Mouse (Mus musculus) CH12.LX (cell line): Measurements from ENCODE around the gene Acsm3. TPM values are rescaled to one million over a fixed set of nuclear protein-coding genes. Genes with fewer than 3 reads are reported as not detected.

Experiments used
- DNase-seq: peaks from one replicate; pipeline ENCODE4 v3.0.0-alpha.2; 2013; ENCODE audit errors: extremely low read depth
- H3K27ac ChIP-seq: 2 replicates; pipeline ENCODE4 v1.5.1; 2012; ENCODE audit warnings: low read depth, mild to moderate bottlenecking, control low read depth, moderate library complexity; ENCODE audit not compliant: insufficient read depth
- H3K27me3 ChIP-seq: replicated peaks from 2 replicates; pipeline ENCODE3; 2012; ENCODE audit warnings: inconsistent platforms
- H3K36me3 ChIP-seq, 2 experiments: replicated peaks in 1 of 2; 2 replicates each; pipeline versions ENCODE3 to v1.6.1; 2012; ENCODE audit warnings: inconsistent platforms in 1 of 2, low read length in 1 of 2, mild to moderate bottlenecking in 1 of 2, mixed read lengths in 1 of 2, moderate library complexity in 1 of 2; ENCODE audit not compliant: control insufficient read depth in 1 of 2, insufficient read depth in 1 of 2
- H3K4me1 ChIP-seq, 2 experiments: 2 replicates each; pipeline ENCODE4 v1.6.1; 2012; ENCODE audit warnings: inconsistent platforms in 1 of 2, moderate library complexity in 1 of 2; ENCODE audit not compliant: insufficient read depth in 2 of 2, control insufficient read depth in 1 of 2
- H3K4me2 ChIP-seq: 2 replicates; pipeline ENCODE4 v1.6.1; 2012; ENCODE audit warnings: low read depth, mild to moderate bottlenecking, control low read depth; ENCODE audit not compliant: poor library complexity, insufficient read depth, severe bottlenecking
- H3K4me3 ChIP-seq, 3 experiments: fragments of 150-350 bp in 1 of 3; sonication (generic) in 1 of 3; replicated peaks in 1 of 3; 2 replicates each; pipeline versions ENCODE3 to v1.5.1; 2011 to 2012; ENCODE audit warnings: low read depth in 2 of 3, low read length in 2 of 3, mild to moderate bottlenecking in 2 of 3, moderate library complexity in 2 of 3, control low read depth in 1 of 3, improper control_type of control experiment in 1 of 3, inconsistent platforms in 1 of 3, mixed read lengths in 1 of 3; ENCODE audit not compliant: poor library complexity in 1 of 3
- H3K79me2 ChIP-seq: replicated peaks from 2 replicates; pipeline ENCODE4 v1.6.1; 2012; ENCODE audit warnings: mild to moderate bottlenecking, moderate library complexity; ENCODE audit not compliant: control insufficient read depth, poor library complexity, insufficient read depth, severe bottlenecking; ENCODE audit errors: extremely low read depth
- H3K9ac ChIP-seq: 2 replicates; pipeline ENCODE4 v1.6.1; 2012; ENCODE audit warnings: low read depth, mild to moderate bottlenecking, control low read depth, moderate library complexity; ENCODE audit not compliant: insufficient read depth
- H3K9me3 ChIP-seq: replicated peaks from 2 replicates; pipeline ENCODE3; 2012; ENCODE audit warnings: low read length, inconsistent platforms, mixed read lengths
- BHLHE40 ChIP-seq: IDR thresholded peaks from 2 replicates; pipeline ENCODE4 v1.6.1; 2011; ENCODE audit warnings: mild to moderate bottlenecking, low read depth, low read length, improper control_type of control experiment
- CHD1 ChIP-seq: IDR thresholded peaks from 2 replicates; pipeline ENCODE4 v1.6.1; 2012; ENCODE audit warnings: low read depth, low read length, improper control_type of control experiment, inconsistent platforms
- CHD2 ChIP-seq: IDR thresholded peaks from 2 replicates; pipeline ENCODE4 v1.6.1; 2011; ENCODE audit warnings: low read length, improper control_type of control experiment
- CTCF ChIP-seq, 2 experiments: IDR thresholded peaks in 1 of 2; conservative IDR thresholded peaks in 1 of 2; 2 replicates each; pipeline ENCODE4 v1.5.1; 2011 to 2012; ENCODE audit warnings: low read depth in 2 of 2, low read length in 2 of 2, improper control_type of control experiment in 1 of 2, inconsistent platforms in 1 of 2, mild to moderate bottlenecking in 1 of 2, moderate library complexity in 1 of 2
- E2F4 ChIP-seq: IDR thresholded peaks from 2 replicates; pipeline ENCODE4 v1.6.1; 2011; ENCODE audit warnings: low read depth, low read length, improper control_type of control experiment; ENCODE audit not compliant: insufficient replicate concordance
- ELF1 ChIP-seq: IDR thresholded peaks from 2 replicates; pipeline ENCODE4 v1.6.1; 2014; ENCODE audit warnings: low read depth, mild to moderate bottlenecking, inconsistent platforms, low read length, improper control_type of control experiment
- EP300 ChIP-seq: IDR thresholded peaks from 2 replicates; pipeline ENCODE4 v1.6.1; 2011; ENCODE audit warnings: low read length, improper control_type of control experiment
- ETS1 ChIP-seq: conservative IDR thresholded peaks from 2 replicates; pipeline ENCODE4 v1.6.1; 2012; ENCODE audit warnings: low read depth, mild to moderate bottlenecking, inconsistent platforms, low read length, improper control_type of control experiment, moderate library complexity
- GABPA ChIP-seq: IDR thresholded peaks from 2 replicates; pipeline ENCODE4 v1.6.1; 2012; ENCODE audit warnings: low read depth, low read length, improper control_type of control experiment, inconsistent platforms; ENCODE audit not compliant: insufficient replicate concordance
- HCFC1 ChIP-seq: IDR thresholded peaks from 2 replicates; pipeline ENCODE4 v1.6.1; 2012; ENCODE audit warnings: low read depth, mild to moderate bottlenecking, inconsistent platforms, low read length, improper control_type of control experiment
- IRF4 ChIP-seq: IDR thresholded peaks from 2 replicates; pipeline ENCODE4 v1.6.1; 2014; ENCODE audit warnings: low read depth, mild to moderate bottlenecking, inconsistent platforms, low read length, improper control_type of control experiment
- JUN ChIP-seq: IDR thresholded peaks from 2 replicates; pipeline ENCODE4 v1.6.1; 2011; ENCODE audit warnings: low read depth, mild to moderate bottlenecking, low read length, improper control_type of control experiment, moderate library complexity; ENCODE audit not compliant: insufficient read depth
- JUND ChIP-seq: conservative IDR thresholded peaks from 2 replicates; pipeline ENCODE4 v1.6.1; 2011; ENCODE audit warnings: low read depth, low read length, improper control_type of control experiment
- KAT2A ChIP-seq: IDR thresholded peaks from 2 replicates; pipeline ENCODE4 v1.6.1; 2012; ENCODE audit warnings: low read length, improper control_type of control experiment, inconsistent platforms; ENCODE audit not compliant: insufficient replicate concordance
- MAFK ChIP-seq: IDR thresholded peaks from 2 replicates; pipeline ENCODE4 v1.6.1; 2011; ENCODE audit warnings: low read length, improper control_type of control experiment; ENCODE audit not compliant: insufficient replicate concordance
- MAX ChIP-seq: IDR thresholded peaks from 2 replicates; pipeline ENCODE4 v1.6.1; 2011; ENCODE audit warnings: low read length, improper control_type of control experiment
- MAZ ChIP-seq: IDR thresholded peaks from 2 replicates; pipeline ENCODE4 v1.6.1; 2012; ENCODE audit warnings: low read depth, mild to moderate bottlenecking, inconsistent platforms, low read length, improper control_type of control experiment, moderate library complexity
- MEF2A ChIP-seq: IDR thresholded peaks from 2 replicates; pipeline ENCODE4 v1.6.1; 2014; ENCODE audit warnings: low read depth, mild to moderate bottlenecking, inconsistent platforms, low read length, improper control_type of control experiment, borderline replicate concordance
- MXI1 ChIP-seq: IDR thresholded peaks from 2 replicates; pipeline ENCODE4 v1.6.1; 2011; ENCODE audit warnings: mild to moderate bottlenecking, low read depth, low read length, improper control_type of control experiment
- MYC ChIP-seq: IDR thresholded peaks from 2 replicates; pipeline ENCODE4 v1.6.1; 2011; ENCODE audit warnings: low read depth, mild to moderate bottlenecking, improper control_type of control experiment, low read length
- NELFE ChIP-seq: IDR thresholded peaks from 2 replicates; pipeline ENCODE4 v1.6.1; 2011; ENCODE audit warnings: low read depth, low read length, improper control_type of control experiment
- NRF1 ChIP-seq: IDR thresholded peaks from 2 replicates; pipeline ENCODE4 v1.6.1; 2014; ENCODE audit warnings: low read depth, mild to moderate bottlenecking, inconsistent platforms, low read length, improper control_type of control experiment, moderate library complexity
- PAX5 ChIP-seq: IDR thresholded peaks from 2 replicates; pipeline ENCODE4 v1.6.1; 2012; ENCODE audit warnings: low read length, inconsistent platforms, mixed read lengths
- POLR2A ChIP-seq: IDR thresholded peaks from 2 replicates; pipeline ENCODE4 v1.6.1; 2011; ENCODE audit warnings: low read depth, mild to moderate bottlenecking, improper control_type of control experiment, low read length
- POLR2AphosphoS2 ChIP-seq: IDR thresholded peaks from 2 replicates; pipeline ENCODE4 v1.6.1; 2011; ENCODE audit warnings: low read depth, low read length, improper control_type of control experiment
- RAD21 ChIP-seq: IDR thresholded peaks from 2 replicates; pipeline ENCODE4 v1.6.1; 2011; ENCODE audit warnings: low read depth, mild to moderate bottlenecking, low read length, improper control_type of control experiment, moderate library complexity
- RCOR1 ChIP-seq: conservative IDR thresholded peaks from 2 replicates; pipeline ENCODE4 v1.6.1; 2012; ENCODE audit warnings: low read depth, mild to moderate bottlenecking, inconsistent platforms, low read length, improper control_type of control experiment
- SIN3A ChIP-seq: IDR thresholded peaks from 2 replicates; pipeline ENCODE4 v1.6.1; 2012; ENCODE audit warnings: low read length, improper control_type of control experiment, inconsistent platforms
- SMC3 ChIP-seq: IDR thresholded peaks from 2 replicates; pipeline ENCODE4 v1.6.1; 2011; ENCODE audit warnings: low read depth, low read length, improper control_type of control experiment
- TBP ChIP-seq: conservative IDR thresholded peaks from 2 replicates; pipeline ENCODE4 v1.6.1; 2011; ENCODE audit warnings: low read depth, low read length, improper control_type of control experiment
- TCF12 ChIP-seq: IDR thresholded peaks from 2 replicates; pipeline ENCODE4 v1.6.1; 2014; ENCODE audit warnings: low read depth, mild to moderate bottlenecking, inconsistent platforms, low read length, improper control_type of control experiment
- UBTF ChIP-seq: IDR thresholded peaks from 2 replicates; pipeline ENCODE4 v1.6.1; 2012; ENCODE audit warnings: low read depth, mild to moderate bottlenecking, inconsistent platforms, low read length, improper control_type of control experiment, moderate library complexity
- USF1 ChIP-seq: IDR thresholded peaks from 2 replicates; pipeline ENCODE4 v1.6.1; 2014; ENCODE audit warnings: low read depth, mild to moderate bottlenecking, inconsistent platforms, low read length, improper control_type of control experiment
- USF2 ChIP-seq: conservative IDR thresholded peaks from 2 replicates; pipeline ENCODE4 v1.6.1; 2011; ENCODE audit warnings: low read depth, low read length, improper control_type of control experiment
- ZC3H11A ChIP-seq: IDR thresholded peaks from 2 replicates; pipeline ENCODE4 v1.6.1; 2012; ENCODE audit warnings: low read depth, mild to moderate bottlenecking, inconsistent platforms, low read length, improper control_type of control experiment
- ZKSCAN1 ChIP-seq: IDR thresholded peaks from 2 replicates; pipeline ENCODE4 v1.6.1; 2012; ENCODE audit warnings: low read depth, inconsistent platforms, low read length, improper control_type of control experiment, borderline replicate concordance
- ZMIZ1 ChIP-seq: IDR thresholded peaks from 2 replicates; pipeline ENCODE4 v1.6.1; 2012; ENCODE audit warnings: low read depth, mild to moderate bottlenecking, inconsistent platforms, low read length, improper control_type of control experiment
- ZNF384 ChIP-seq: IDR thresholded peaks from 2 replicates; pipeline ENCODE4 v1.6.1; 2012; ENCODE audit warnings: low read depth, low read length, improper control_type of control experiment, inconsistent platforms
- dilution Hi-C: fragments of 300-500 bp; cut with MboI; formaldehyde crosslinking; loops from 2 replicates; pipeline ENCODE4 v1.14.3; 2020; ENCODE audit warnings: low sequenced_read_pairs; ENCODE audit not compliant: extremely low pct_unique_long_range_greater_than_20kb, extremely low pct_ligation_motif_present
- in situ Hi-C: fragments of 300-500 bp; cut with MboI; formaldehyde crosslinking; loops from 3 replicates; pipeline ENCODE4 v1.14.3; 2019; ENCODE audit warnings: low sequenced_read_pairs, low pct_ligation_motif_present, low pct_unique_long_range_greater_than_20kb, mixed read lengths
- polyA plus RNA-seq: library from polyadenylated mRNA; unstranded; fragments of >175 nt; gene quantifications from 2 replicates; pipeline ENCODE4 v1.2.1, GENCODE M21; 2012; ENCODE audit warnings: low read depth; ENCODE audit not compliant: insufficient read length
- total RNA-seq, 2 experiments: library from RNA; depleted of rRNA; stranded (reverse); fragments of 300-350 nt in 1 of 2; fragments of >200 nt in 1 of 2; gene quantifications; 2 replicates each; pipeline ENCODE4 v1.2.3; 2012 to 2014

Gene Acsm3
- total and polyA plus RNA-seq, 3 experiments, result 0.17 to 0.69 TPM; not detected in 1

- peak within 1 kb of the TSS; percentile 86 to 98 (median 97) for H3K4me3 ChIP-seq
- TF ChIP-seq CHD2, result no peak
- TF ChIP-seq ETS1, result no peak
- TF ChIP-seq ZMIZ1, result no peak; the same call in 1 of the 2 replicates
- peak; percentile 50 for TF ChIP-seq BHLHE40
- TF ChIP-seq RCOR1, result no peak
- TF ChIP-seq ZNF384, result no peak
- no peak; the same call in 1 of the 2 replicates for TF ChIP-seq RAD21
- 0 out of 2 replicates have a peak, but pooled peaks have one; percentile 33 for TF ChIP-seq MAZ
- TF ChIP-seq MYC, result peak; percentile 92
- no peak; the same call in 1 of the 2 replicates for TF ChIP-seq UBTF
- TF ChIP-seq TBP, result peak; percentile 58
- no peak for TF ChIP-seq JUND
- peak; percentile 93 for TF ChIP-seq HCFC1
- TF ChIP-seq MAFK, result no peak
- TF ChIP-seq KAT2A, result peak; percentile 85; the same call in 1 of the 2 replicates
- TF ChIP-seq MEF2A, result peak; percentile 72
- TF ChIP-seq IRF4, result peak; percentile 26; the same call in 1 of the 2 replicates
- TF ChIP-seq PAX5, result no peak
- TF ChIP-seq E2F4, result no peak
- no peak for TF ChIP-seq USF2
- peak; percentile 84 for TF ChIP-seq TCF12
- TF ChIP-seq SIN3A, result peak; percentile 98
- TF ChIP-seq USF1, result no peak
- TF ChIP-seq POLR2A, result peak; percentile 80
- peak in 1 of 2 experiments; percentile 59; a peak in 2 of 4 replicates for TF ChIP-seq CTCF (conservative IDR thresholded peaks at IDR 0.05 in 1 of 2, IDR thresholded peaks at IDR 0.05 in 1 of 2; ENCODE audit: low read depth in 2 of 2, low read length in 2 of 2)
- TF ChIP-seq JUN, result no peak
- no peak for TF ChIP-seq CHD1
- no peak; the same call in 1 of the 2 replicates for TF ChIP-seq POLR2AphosphoS2
- no peak for TF ChIP-seq EP300
- TF ChIP-seq MXI1, result peak; percentile 98
- no peak for TF ChIP-seq ZC3H11A
- TF ChIP-seq NRF1, result peak; percentile 65
- peak; percentile 87 for TF ChIP-seq NELFE
- TF ChIP-seq MAX, result peak; percentile 90
- no peak for TF ChIP-seq ZKSCAN1
- TF ChIP-seq ELF1, result peak; percentile 90
- TF ChIP-seq SMC3, result peak; percentile 35
- peak; percentile 28; the same call in 1 of the 2 replicates for TF ChIP-seq GABPA
- TF ChIP-seq, all 38 proteins: peak for 19
- peak; percentile 92 for DNase-seq
- peaks cover 6 to 14% of the 10 kb centered on the region in 2 experiments for H3K4me1 ChIP-seq
- peak within 1 kb of the TSS; percentile 97 for H3K4me2 ChIP-seq
- dilution Hi-C loops (no loop called here), in situ Hi-C loops (no loop called here)
- H3K27ac ChIP-seq, result peak within 1 kb of the TSS; percentile 24; the same call in 1 of the 2 replicates
- H3K27me3 ChIP-seq, result no peaks in the 10 kb centered on the region
- peaks cover 10% of the 10 kb centered on the region for H3K79me2 ChIP-seq
- H3K9ac ChIP-seq, result peak within 1 kb of the TSS; percentile 71
- peaks cover 27 to 37% of the 10 kb centered on the region in 2 experiments for H3K36me3 ChIP-seq
- H3K9me3 ChIP-seq, result no peaks in the 10 kb centered on the region
Observed at GRCm38 (mm10) chr7:119720253-119720946, 40.3 kb upstream of the Acsm3 start, which contains the start of gene Thumpd1. Gene Thumpd1 (minus strand): TSS chr7:119720798.
